Mouse (Mus musculus) left cerebral cortex, adult 8-10 months (tissue): ENCODE measurements at regions not wholly inside any gene's neighbourhood (a gene's known extent, or its start where the extent isn't known, plus 50 kb on each side); places are given as distances from the start of the nearest gene placed in this dataset.

Experiments used
- DNase-seq, 2 experiments: peaks; one replicate each; pipeline ENCODE4 v3.0.0; 2022; ENCODE audit warnings: low spot score in 2 of 2

GRCm38 (mm10) chr16:70920047-70920446 lies 606.3 kb downstream of the Gbe1 start:
- no peak for DNase-seq

- DNase-seq = no peak
Measured at GRCm38 (mm10) chr16:70929651-70930050, 615.9 kb downstream of the Gbe1 start.

DNA sequence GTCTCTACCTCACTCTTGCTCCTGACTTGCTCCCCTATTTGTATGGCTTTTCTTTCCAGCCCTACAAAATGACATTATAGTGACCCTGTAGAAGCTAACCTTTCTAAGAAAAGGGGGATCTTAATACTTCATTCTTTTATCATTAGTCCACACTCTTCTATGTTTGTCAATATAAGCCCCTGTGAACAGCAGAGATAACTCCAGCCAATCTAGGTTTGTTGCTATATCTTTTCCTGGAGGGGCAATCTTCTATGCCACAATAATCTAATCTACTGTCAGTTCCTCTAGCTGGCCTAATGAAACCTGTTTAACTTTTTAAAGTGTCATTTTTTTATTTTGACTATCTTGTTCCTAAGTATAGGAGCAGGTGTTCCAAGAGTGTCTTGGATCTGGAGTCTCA lies 622.2 kb downstream of the Gbe1 start:
- no peak for DNase-seq

- no peak for DNase-seq
Measured at GRCm38 (mm10) chr16:70952937-70953336, 639.2 kb downstream of the Gbe1 start.
